Mouse (Mus musculus) liver, embryonic 13.5 days (tissue): Measurements from ENCODE around the gene Vmn1r172. TPM values are rescaled to one million over a fixed set of nuclear protein-coding genes. Genes with fewer than 3 reads are reported as not detected.
"Not testable (repeated sequence)": the region's sequence is repeated elsewhere in the genome, so short reads cannot be mapped to it uniquely, and the experiment has no call there.

Experiments used
- ATAC-seq: fragments of 200-750 bp; cut with Nextera tagmentation; 2 replicates; pipeline ENCODE4 v1.8.0; 2017; ENCODE audit warnings: low read depth, mild to moderate bottlenecking, moderate number of reproducible peaks, moderate library complexity
- DNase-seq: peaks from one replicate; pipeline ENCODE4 v3.0.0; 2022
- H3K27ac ChIP-seq: fragments of 300-500 bp; sonication (generic); 2 replicates; pipeline ENCODE4 v1.5.1; 2015; ENCODE audit warnings: moderate library complexity, mild to moderate bottlenecking, inconsistent platforms
- H3K27me3 ChIP-seq: fragments of 300-500 bp; sonication (generic); 2 replicates; pipeline ENCODE4 v1.6.1; 2015; ENCODE audit warnings: mild to moderate bottlenecking, inconsistent platforms
- H3K36me3 ChIP-seq: fragments of 300-500 bp; sonication (generic); 2 replicates; pipeline ENCODE4 v1.6.1; 2015; ENCODE audit warnings: mild to moderate bottlenecking, inconsistent platforms
- H3K4me1 ChIP-seq: fragments of 300-500 bp; sonication (generic); replicated peaks from 2 replicates; pipeline ENCODE4 v1.6.1; 2015; ENCODE audit warnings: inconsistent platforms
- H3K4me2 ChIP-seq: fragments of 300-500 bp; sonication (generic); 2 replicates; pipeline ENCODE4 v1.6.1; 2015; ENCODE audit warnings: inconsistent platforms, mild to moderate bottlenecking, moderate library complexity
- H3K4me3 ChIP-seq: fragments of 300-500 bp; sonication (generic); replicated peaks from 2 replicates; pipeline ENCODE4 v1.5.1; 2015; ENCODE audit warnings: mild to moderate bottlenecking, inconsistent platforms
- H3K9ac ChIP-seq: fragments of 300-500 bp; sonication (generic); 2 replicates; pipeline ENCODE4 v1.6.1; 2015; ENCODE audit warnings: mild to moderate bottlenecking, inconsistent platforms
- H3K9me3 ChIP-seq: fragments of 300-500 bp; sonication (generic); replicated peaks from 2 replicates; pipeline ENCODE4 v1.6.1; 2016; ENCODE audit warnings: inconsistent platforms
- WGBS: fragments of 180-500 bp; shearing (Covaris S2); methylation state at CpG from one replicate; pipeline ENCODE4 v1.1.7; 2015; ENCODE audit not compliant: insufficient replicate concordance; 5-methylcytosine and 5-hydroxymethylcytosine counted together
- polyA plus RNA-seq: library from polyadenylated mRNA; unstranded; fragments of >200 nt; fragmentation: Nextera tagmentation; extraction: Ambion mirVana; gene quantifications from 2 replicates; pipeline ENCODE4 v1.2.1, GENCODE M21; 2015

Gene Vmn1r172
- polyA plus RNA-seq = not detected in 2 replicates

GRCm38 (mm10) chr7:23658016-23658415 is at the start of gene Vmn1r172:
Vmn1r172 (plus strand) TSS chr7:23658316.
- no peaks in the 10 kb centered on the region for H3K27me3 ChIP-seq
- no peak within 1 kb of the TSS for H3K9ac ChIP-seq
- H3K36me3 ChIP-seq = no peaks in the 10 kb centered on the region
- DNase-seq (no peak), ATAC-seq (no peak)
- H3K4me2 ChIP-seq = no peak within 1 kb of the TSS
- no peaks in the 10 kb centered on the region for H3K4me1 ChIP-seq
- no peak within 1 kb of the TSS for H3K27ac ChIP-seq
- no peak within 1 kb of the TSS for H3K4me3 ChIP-seq
- H3K9me3 ChIP-seq = no peaks in the 10 kb centered on the region
- 48% methylated on average over 2 of the region's 2 CpGs for WGBS

- Histone ChIP-seq H3K4me2 (no peak within 1 kb of the TSS), H3K4me3 (no peak within 1 kb of the TSS), H3K27ac (no peak within 1 kb of the TSS), H3K9me3 (0 out of 2 replicates have a peak, but pooled peaks cover 3% of the 10 kb centered on the region), H3K9ac (no peak within 1 kb of the TSS), H3K36me3 (no peaks in the 10 kb centered on the region), H3K4me1 (no peaks in the 10 kb centered on the region), H3K27me3 (no peaks in the 10 kb centered on the region)
- no peak for ATAC-seq
- no peak for DNase-seq
Observed at GRCm38 (mm10) chr7:23630422-23630821, 27.7 kb upstream of the Vmn1r172 start, which contains the start of gene Vmn1r171. Vmn1r171 (plus strand) TSS chr7:23630722.

- WGBS = 21% methylated on average over 1 of the region's 1 CpGs
- H3K27ac ChIP-seq, H3K9me3 ChIP-seq, H3K9ac ChIP-seq, ATAC-seq, DNase-seq, H3K4me3 ChIP-seq, H3K36me3 ChIP-seq, H3K4me1 ChIP-seq, H3K27me3 ChIP-seq, H3K4me2 ChIP-seq: not testable (repeated sequence)
Observed at GRCm38 (mm10) chr7:23700403-23700802, 42.3 kb downstream of the Vmn1r172 start, which contains the start of gene Vmn1r173. Vmn1r173 (plus strand) TSS chr7:23700703.

Other genes starting within 250 kb of the Vmn1r172 start
- gene Vmn1r167, start 151.1 kb upstream of the Vmn1r172 start, polyA plus RNA-seq = not detected in 2 replicates
- gene Vmn1r168, start 118.6 kb upstream of the Vmn1r172 start, polyA plus RNA-seq = not detected in 2 replicates
- not detected in 2 replicates for gene Vmn1r169, start 82.8 kb upstream of the Vmn1r172 start, polyA plus RNA-seq
- not detected in 2 replicates for gene Vmn1r170, start 52.1 kb upstream of the Vmn1r172 start, polyA plus RNA-seq
- gene Vmn1r171, start 27.6 kb upstream of the Vmn1r172 start, polyA plus RNA-seq = not detected in 2 replicates
- not detected in 2 replicates for gene Vmn1r173, start 42.4 kb downstream of the Vmn1r172 start, polyA plus RNA-seq
- gene Vmn1r174, start 94.0 kb downstream of the Vmn1r172 start, polyA plus RNA-seq = not detected in 2 replicates
- not detected in 2 replicates for gene Vmn1r175, start 152.3 kb downstream of the Vmn1r172 start, polyA plus RNA-seq
- gene Vmn1r176, start 179.1 kb downstream of the Vmn1r172 start, polyA plus RNA-seq = not detected in 2 replicates
- not detected in 2 replicates for gene Vmn1r177, start 208.1 kb downstream of the Vmn1r172 start, polyA plus RNA-seq
- gene Vmn1r178, start 233.7 kb downstream of the Vmn1r172 start, polyA plus RNA-seq = not detected in 2 replicates